In genomic region chr12:49084505-49084904, GRCm38 (mm10) we compare ENCODE assay signal across 22 mouse cellular contexts.
DNase-seq lines count a peak whose midpoint lies in the region; ATAC-seq and TF ChIP-seq lines count a peak whose summit lies in the region.
"Had no signal": no experiment of that assay in that cellular context is flagged by ENCODE, and none has a peak within 500 bp of the region (broad histone marks: within the 10 kb centered on the region; RNA-seq: fewer than 3 reads in every experiment).

No protein-coding gene starts in this region.

- no peaks in the 10 kb centered on the region for H3K36me3 ChIP-seq in hindbrain, embryonic 11.5 days (ENCODE audit: control insufficient read depth, insufficient read depth, low read length)
- H3K36me3 ChIP-seq in hindbrain, postnatal 0 days (ENCODE audit: insufficient read depth, low read length): no peaks in the 10 kb centered on the region
- no peaks in the 10 kb centered on the region for H3K36me3 ChIP-seq in hindbrain, embryonic 13.5 days
- no peaks in the 10 kb centered on the region for H3K36me3 ChIP-seq in hindbrain, embryonic 16.5 days (ENCODE audit: control insufficient read depth, insufficient read depth, low read length)
- no peaks in the 10 kb centered on the region for H3K36me3 ChIP-seq in hindbrain, embryonic 14.5 days (replicated peaks; ENCODE audit: control insufficient read depth, insufficient read depth)
- no peaks in the 10 kb centered on the region for H3K36me3 ChIP-seq in midbrain, embryonic 16.5 days (ENCODE audit: control insufficient read depth, insufficient read depth, low read length)
- H3K36me3 ChIP-seq: embryonic facial prominence, embryonic 13.5 days; embryonic facial prominence, embryonic 15.5 days; forebrain, embryonic 10.5 days; forebrain, embryonic 12.5 days had no signal

- H3K9ac ChIP-seq in hindbrain, embryonic 11.5 days (ENCODE audit: low read depth, low read length): no peak overlapping the region
- no peak overlapping the region for H3K9ac ChIP-seq in hindbrain, postnatal 0 days (replicated peaks; ENCODE audit: low read length)
- H3K9ac ChIP-seq in hindbrain, embryonic 13.5 days: no peak overlapping the region
- no peak overlapping the region for H3K9ac ChIP-seq in hindbrain, embryonic 16.5 days (ENCODE audit: low read depth, low read length)
- H3K9ac ChIP-seq in hindbrain, embryonic 14.5 days: no peak overlapping the region
- no peak overlapping the region for H3K9ac ChIP-seq in midbrain, embryonic 16.5 days (ENCODE audit: low read depth, low read length)
- H3K9ac ChIP-seq: embryonic facial prominence, embryonic 13.5 days; embryonic facial prominence, embryonic 15.5 days; forebrain, embryonic 12.5 days had no signal

- ATAC-seq in hindbrain, embryonic 11.5 days (ENCODE audit: low FRiP score): peak; percentile 22; the same call in 1 of the 2 replicates
- ATAC-seq in hindbrain, postnatal 0 days: no peak
- ATAC-seq in hindbrain, embryonic 13.5 days (ENCODE audit: low FRiP score): 0 out of 2 replicates have a peak, but pooled peaks have one; percentile 43
- ATAC-seq in hindbrain, embryonic 16.5 days: no peak
- ATAC-seq in hindbrain, embryonic 14.5 days (ENCODE audit: low FRiP score): peak; percentile 57; the same call in 1 of the 2 replicates
- no peak for ATAC-seq in midbrain, embryonic 16.5 days
- ATAC-seq: forebrain, embryonic 16.5 days had no signal

- no peak overlapping the region for H3K4me2 ChIP-seq in hindbrain, embryonic 11.5 days (replicated peaks; ENCODE audit: low read depth, low read length)
- no peak overlapping the region for H3K4me2 ChIP-seq in hindbrain, postnatal 0 days (ENCODE audit: low read depth, low read length)
- H3K4me2 ChIP-seq in hindbrain, embryonic 13.5 days: no peak overlapping the region
- H3K4me2 ChIP-seq in hindbrain, embryonic 16.5 days (ENCODE audit: low read length): no peak overlapping the region
- H3K4me2 ChIP-seq in hindbrain, embryonic 14.5 days (replicated peaks): no peak overlapping the region
- no peak overlapping the region for H3K4me2 ChIP-seq in midbrain, embryonic 16.5 days (ENCODE audit: low read length)
- H3K4me2 ChIP-seq: embryonic facial prominence, embryonic 13.5 days; embryonic facial prominence, embryonic 15.5 days; forebrain, embryonic 12.5 days had no signal

- H3K27me3 ChIP-seq in hindbrain, embryonic 11.5 days (ENCODE audit: control insufficient read depth, insufficient read depth, low read length): no peaks in the 10 kb centered on the region
- no peaks in the 10 kb centered on the region for H3K27me3 ChIP-seq in hindbrain, postnatal 0 days (ENCODE audit: insufficient read depth, low read length)
- H3K27me3 ChIP-seq in hindbrain, embryonic 13.5 days: no peaks in the 10 kb centered on the region
- no peaks in the 10 kb centered on the region for H3K27me3 ChIP-seq in hindbrain, embryonic 16.5 days (replicated peaks; ENCODE audit: control insufficient read depth, insufficient read depth, low read length)
- H3K27me3 ChIP-seq in hindbrain, embryonic 14.5 days (ENCODE audit: control insufficient read depth, insufficient read depth, low read length): no peaks in the 10 kb centered on the region
- no peaks in the 10 kb centered on the region for H3K27me3 ChIP-seq in midbrain, embryonic 16.5 days (ENCODE audit: control insufficient read depth, insufficient read depth, low read depth, low read length)
- H3K27me3 ChIP-seq: embryonic facial prominence, embryonic 13.5 days; embryonic facial prominence, embryonic 15.5 days; forebrain, embryonic 12.5 days had no signal

- H3K27ac ChIP-seq in hindbrain, embryonic 11.5 days (ENCODE audit: low read depth, low read length): no peak overlapping the region
- H3K27ac ChIP-seq in hindbrain, postnatal 0 days: no peak overlapping the region
- no peak overlapping the region for H3K27ac ChIP-seq in hindbrain, embryonic 13.5 days
- no peak overlapping the region for H3K27ac ChIP-seq in hindbrain, embryonic 16.5 days (ENCODE audit: low read depth, low read length)
- no peak overlapping the region for H3K27ac ChIP-seq in hindbrain, embryonic 14.5 days
- no peak overlapping the region for H3K27ac ChIP-seq in midbrain, embryonic 16.5 days (ENCODE audit: low read length)
- H3K27ac ChIP-seq: embryonic facial prominence, embryonic 13.5 days; embryonic facial prominence, embryonic 15.5 days; forebrain, embryonic 10.5 days; forebrain, embryonic 12.5 days had no signal

- H3K9me3 ChIP-seq in hindbrain, embryonic 11.5 days (ENCODE audit: control insufficient read depth, low read length): no peaks in the 10 kb centered on the region
- no peaks in the 10 kb centered on the region for H3K9me3 ChIP-seq in hindbrain, postnatal 0 days (ENCODE audit: low read length)
- no peaks in the 10 kb centered on the region for H3K9me3 ChIP-seq in hindbrain, embryonic 13.5 days
- H3K9me3 ChIP-seq in hindbrain, embryonic 16.5 days (ENCODE audit: control insufficient read depth, low read length): no peaks in the 10 kb centered on the region
- no peaks in the 10 kb centered on the region for H3K9me3 ChIP-seq in hindbrain, embryonic 14.5 days (ENCODE audit: control insufficient read depth, low read length)
- no peaks in the 10 kb centered on the region for H3K9me3 ChIP-seq in midbrain, embryonic 16.5 days (replicated peaks; ENCODE audit: control insufficient read depth, low read length, poor library complexity, severe bottlenecking)
- H3K9me3 ChIP-seq: embryonic facial prominence, embryonic 13.5 days; embryonic facial prominence, embryonic 15.5 days; forebrain, embryonic 10.5 days; forebrain, embryonic 12.5 days had no signal

- no peak for DNase-seq in hindbrain, embryonic 11.5 days (ENCODE audit: low spot score)
- DNase-seq in hindbrain, postnatal 0 days (ENCODE audit: low spot score): no peak
- no peak for DNase-seq in hindbrain, embryonic 14.5 days (ENCODE audit: low spot score)
- DNase-seq: adrenal gland, adult 2 months; adrenal gland, postnatal 10 days; adrenal gland, postnatal 25 days; cerebellum, adult 11 months; cerebellum, adult 18-20 months; cerebellum, adult 8-10 months; cerebellum, adult 9-11 months; cerebellum, postnatal 14 days; cerebellum, postnatal 36 days; embryo, embryonic 11 days had no signal

- H3K4me3 ChIP-seq in hindbrain, embryonic 11.5 days (ENCODE audit: low read depth, low read length): no peak overlapping the region
- H3K4me3 ChIP-seq in hindbrain, postnatal 0 days (ENCODE audit: low read length): no peak overlapping the region
- H3K4me3 ChIP-seq in hindbrain, embryonic 13.5 days: no peak overlapping the region
- no peak overlapping the region for H3K4me3 ChIP-seq in hindbrain, embryonic 16.5 days (ENCODE audit: low read length)
- H3K4me3 ChIP-seq in hindbrain, embryonic 14.5 days (replicated peaks; ENCODE audit: low read length): no peak overlapping the region
- no peak overlapping the region for H3K4me3 ChIP-seq in midbrain, embryonic 16.5 days (ENCODE audit: low read depth, low read length)
- H3K4me3 ChIP-seq: embryonic facial prominence, embryonic 13.5 days; embryonic facial prominence, embryonic 15.5 days; erythroblast, embryonic 14.5 days; forebrain, embryonic 10.5 days; forebrain, embryonic 12.5 days had no signal

- no peak for TF ChIP-seq CTCF in hindbrain, postnatal 0 days (IDR thresholded peaks at IDR 0.05; ENCODE audit: low read depth)

- H3K4me1 ChIP-seq in hindbrain, embryonic 11.5 days (replicated peaks; ENCODE audit: control insufficient read depth, insufficient read depth, low read length): no peaks in the 10 kb centered on the region
- H3K4me1 ChIP-seq in hindbrain, postnatal 0 days (ENCODE audit: insufficient read depth, low read length): no peaks in the 10 kb centered on the region
- no peaks in the 10 kb centered on the region for H3K4me1 ChIP-seq in hindbrain, embryonic 13.5 days (replicated peaks)
- no peaks in the 10 kb centered on the region for H3K4me1 ChIP-seq in hindbrain, embryonic 16.5 days (ENCODE audit: control insufficient read depth, insufficient read depth, low read depth, low read length)
- H3K4me1 ChIP-seq in hindbrain, embryonic 14.5 days (replicated peaks; ENCODE audit: control insufficient read depth, insufficient read depth, low read length): no peaks in the 10 kb centered on the region
- H3K4me1 ChIP-seq in midbrain, embryonic 16.5 days (ENCODE audit: control insufficient read depth, insufficient read depth, low read length): no peaks in the 10 kb centered on the region
- H3K4me1 ChIP-seq: embryonic facial prominence, embryonic 13.5 days; embryonic facial prominence, embryonic 15.5 days; forebrain, embryonic 10.5 days; forebrain, embryonic 12.5 days had no signal

Comparison
In these comparisons a context has a peak if more than half of its experiments do, and no peak if none do; other contexts are left out.
1. ATAC-seq: peak in hindbrain, embryonic 11.5 days (single experiment), hindbrain, embryonic 13.5 days (single experiment) and hindbrain, embryonic 14.5 days (single experiment); none in hindbrain, postnatal 0 days (single experiment), hindbrain, embryonic 16.5 days (single experiment) and midbrain, embryonic 16.5 days (single experiment).